Mouse (Mus musculus): ENCODE data around the gene Slc39a2. TPM values are rescaled to one million over a fixed set of nuclear protein-coding genes. Genes with fewer than 3 reads are reported as not detected.
"Not testable (repeated sequence)": the region's sequence is repeated elsewhere in the genome, so short reads cannot be mapped to it uniquely, and the experiment has no call there.

Slc39a2 gene
- 1.5 and 1.9 TPM in 2 replicates for polyA plus RNA-seq (2015; fragmentation: Nextera tagmentation; extraction: Ambion mirVana)

GRCm38 (mm10) chr14:51892191-51892939 is at the start of gene Slc39a2:
Slc39a2 (plus strand) TSS chr14:51892889.
- no peak within 1 kb of the TSS for H3K27ac ChIP-seq (ENCODE audit: low read depth, low read length)
- H3K4me2 ChIP-seq (ENCODE audit: low read length) = no peak within 1 kb of the TSS
- no peak for ATAC-seq
- H3K27me3 ChIP-seq (replicated peaks; ENCODE audit: control insufficient read depth, insufficient read depth, low read length) = no peaks in the 10 kb centered on the region
- no peaks in the 10 kb centered on the region for H3K9me3 ChIP-seq (ENCODE audit: control insufficient read depth, low read length)
- H3K4me3 ChIP-seq (ENCODE audit: low read length) = no peak within 1 kb of the TSS
- no peak within 1 kb of the TSS for H3K9ac ChIP-seq (ENCODE audit: low read depth, low read length)
- H3K36me3 ChIP-seq (ENCODE audit: control insufficient read depth, insufficient read depth, low read length) = peaks cover 39% of the 10 kb centered on the region
- 92% methylated on average over 9 of the region's 9 CpGs for WGBS
- H3K4me1 ChIP-seq (ENCODE audit: control insufficient read depth, insufficient read depth, low read depth, low read length) = no peaks in the 10 kb centered on the region

- no peaks in the 10 kb centered on the region for H3K27me3 ChIP-seq (replicated peaks; ENCODE audit: control insufficient read depth, insufficient read depth, low read length)
- H3K36me3 ChIP-seq (ENCODE audit: control insufficient read depth, insufficient read depth, low read length) = no peaks in the 10 kb centered on the region
- ATAC-seq = no peak
- H3K4me1 ChIP-seq (ENCODE audit: control insufficient read depth, insufficient read depth, low read depth, low read length) = no peaks in the 10 kb centered on the region
- H3K27ac ChIP-seq (ENCODE audit: low read depth, low read length) = no peak overlapping the region
- no peak overlapping the region for H3K4me3 ChIP-seq (ENCODE audit: low read length)
- no peak overlapping the region for H3K9ac ChIP-seq (ENCODE audit: low read depth, low read length)
- H3K4me2 ChIP-seq (ENCODE audit: low read length) = no peak overlapping the region
- no peaks in the 10 kb centered on the region for H3K9me3 ChIP-seq (ENCODE audit: control insufficient read depth, low read length)
Measured at GRCm38 (mm10) chr14:51843882-51844281, 48.8 kb upstream of the Slc39a2 start.

- Histone ChIP-seq H3K36me3 (ENCODE audit: control insufficient read depth, insufficient read depth, low read length) (no peaks in the 10 kb centered on the region), H3K27ac (ENCODE audit: low read depth, low read length) (no peak overlapping the region), H3K4me3 (ENCODE audit: low read length) (no peak overlapping the region), H3K4me2 (ENCODE audit: low read length) (no peak overlapping the region), H3K9me3 (ENCODE audit: control insufficient read depth, low read length) (no peaks in the 10 kb centered on the region), H3K9ac (ENCODE audit: low read depth, low read length) (no peak overlapping the region), H3K27me3 (replicated peaks; ENCODE audit: control insufficient read depth, insufficient read depth, low read length) (no peaks in the 10 kb centered on the region), H3K4me1 (ENCODE audit: control insufficient read depth, insufficient read depth, low read depth, low read length) (no peaks in the 10 kb centered on the region)
- 73% methylated on average over 3 of the region's 3 CpGs for WGBS
- ATAC-seq = no peak
Measured at GRCm38 (mm10) chr14:51846566-51846965, 46.1 kb upstream of the Slc39a2 start.

DNA sequence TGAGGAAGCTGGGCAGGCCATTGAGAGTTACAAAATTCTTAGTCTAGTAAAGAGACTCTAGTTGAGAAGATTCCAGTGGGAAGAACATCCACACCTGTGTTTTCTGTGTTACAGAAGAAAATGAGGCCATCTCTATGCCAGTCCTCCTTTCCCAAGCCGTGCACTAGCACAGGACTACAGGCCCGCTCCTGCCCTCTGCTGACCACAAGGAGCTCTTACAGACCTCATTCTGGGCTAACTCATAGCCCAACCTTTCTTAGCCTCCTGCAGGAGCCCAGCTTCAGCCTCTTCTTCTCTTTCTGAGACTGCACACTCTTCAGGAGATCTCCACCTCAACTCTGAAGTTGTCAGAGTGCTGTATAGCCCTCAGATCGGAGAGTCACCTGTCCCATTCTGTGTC is 41.7 kb upstream of the Slc39a2 start:
- 48% methylated on average over 3 of the region's 3 CpGs for WGBS
- H3K27me3 ChIP-seq (replicated peaks; ENCODE audit: control insufficient read depth, insufficient read depth, low read length); H3K4me1 ChIP-seq (ENCODE audit: control insufficient read depth, insufficient read depth, low read depth, low read length); H3K9ac ChIP-seq (ENCODE audit: low read depth, low read length); H3K27ac ChIP-seq (ENCODE audit: low read depth, low read length); H3K9me3 ChIP-seq (ENCODE audit: control insufficient read depth, low read length); H3K4me3 ChIP-seq (ENCODE audit: low read length); ATAC-seq; H3K4me2 ChIP-seq (ENCODE audit: low read length); H3K36me3 ChIP-seq (ENCODE audit: control insufficient read depth, insufficient read depth, low read length): not testable (repeated sequence)

GRCm38 (mm10) chr14:51853399-51853798 is 39.3 kb upstream of the Slc39a2 start, which contains the start of gene Ear6:
Ear6 (plus strand) TSS chr14:51853699.
- Histone ChIP-seq H3K9ac (ENCODE audit: low read depth, low read length) (no peak within 1 kb of the TSS), H3K9me3 (ENCODE audit: control insufficient read depth, low read length) (no peaks in the 10 kb centered on the region), H3K27me3 (replicated peaks; ENCODE audit: control insufficient read depth, insufficient read depth, low read length) (no peaks in the 10 kb centered on the region), H3K4me1 (ENCODE audit: control insufficient read depth, insufficient read depth, low read depth, low read length) (no peaks in the 10 kb centered on the region), H3K4me3 (ENCODE audit: low read length) (no peak within 1 kb of the TSS), H3K4me2 (ENCODE audit: low read length) (no peak within 1 kb of the TSS), H3K36me3 (ENCODE audit: control insufficient read depth, insufficient read depth, low read length) (no peaks in the 10 kb centered on the region), H3K27ac (ENCODE audit: low read depth, low read length) (no peak within 1 kb of the TSS)
- no peak for ATAC-seq

DNA sequence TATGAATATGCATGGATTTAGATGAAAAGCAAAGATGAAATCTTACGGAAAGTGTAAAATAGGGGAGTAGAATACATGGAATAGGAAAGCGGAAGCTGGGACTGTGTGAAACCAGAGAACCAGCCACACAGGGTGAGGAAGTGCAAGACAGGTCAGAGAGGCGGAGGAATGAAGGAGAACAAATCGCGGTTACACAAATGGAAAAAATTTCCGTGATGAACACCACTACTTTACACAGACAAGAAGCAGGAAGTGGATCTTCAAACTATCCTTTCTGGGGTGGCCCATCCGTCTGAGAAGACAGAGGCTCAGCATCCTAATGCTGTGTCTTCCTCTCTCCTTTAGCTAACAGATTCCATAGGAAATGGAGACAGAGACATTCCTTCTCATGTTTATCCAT is 37.4 kb upstream of the Slc39a2 start:
- ATAC-seq; H3K27ac ChIP-seq (ENCODE audit: low read depth, low read length); H3K4me3 ChIP-seq (ENCODE audit: low read length); H3K4me1 ChIP-seq (ENCODE audit: control insufficient read depth, insufficient read depth, low read depth, low read length); H3K9me3 ChIP-seq (ENCODE audit: control insufficient read depth, low read length); H3K36me3 ChIP-seq (ENCODE audit: control insufficient read depth, insufficient read depth, low read length); H3K4me2 ChIP-seq (ENCODE audit: low read length); H3K9ac ChIP-seq (ENCODE audit: low read depth, low read length); H3K27me3 ChIP-seq (replicated peaks; ENCODE audit: control insufficient read depth, insufficient read depth, low read length): not testable (repeated sequence)
- 87% methylated on average over 7 of the region's 7 CpGs for WGBS

- H3K27me3 ChIP-seq (replicated peaks; ENCODE audit: control insufficient read depth, insufficient read depth, low read length); H3K4me3 ChIP-seq (ENCODE audit: low read length); H3K4me2 ChIP-seq (ENCODE audit: low read length); H3K9me3 ChIP-seq (ENCODE audit: control insufficient read depth, low read length); H3K4me1 ChIP-seq (ENCODE audit: control insufficient read depth, insufficient read depth, low read depth, low read length); H3K9ac ChIP-seq (ENCODE audit: low read depth, low read length); H3K27ac ChIP-seq (ENCODE audit: low read depth, low read length); H3K36me3 ChIP-seq (ENCODE audit: control insufficient read depth, insufficient read depth, low read length): not testable (repeated sequence)
- WGBS = 10% methylated on average over 1 of the region's 1 CpGs
- peak; percentile 70; the same call in 1 of the 2 replicates for ATAC-seq
Measured at GRCm38 (mm10) chr14:51863603-51864002, 29.1 kb upstream of the Slc39a2 start.

DNA sequence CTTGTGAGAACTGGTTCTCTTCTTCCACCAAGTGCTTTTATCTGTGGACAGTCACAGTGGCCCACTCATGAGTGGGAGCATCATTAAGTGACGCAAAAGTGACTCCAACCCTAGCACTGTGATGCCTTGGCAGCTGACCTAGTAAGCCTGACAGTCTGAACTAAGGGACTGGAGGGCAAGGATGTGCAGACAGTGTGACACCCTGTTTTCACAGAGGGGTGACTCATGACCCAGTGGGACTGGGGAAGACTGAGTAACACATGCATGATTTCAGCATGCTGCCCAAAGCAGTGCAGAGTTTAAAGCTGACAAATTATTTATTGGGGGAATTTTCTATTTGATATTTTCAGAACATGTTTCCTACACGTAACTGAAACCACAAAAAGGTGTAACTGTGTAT is 21.9 kb upstream of the Slc39a2 start:
- H3K4me3 ChIP-seq (ENCODE audit: low read length) = no peak overlapping the region
- H3K9me3 ChIP-seq (ENCODE audit: control insufficient read depth, low read length) = no peaks in the 10 kb centered on the region
- no peak overlapping the region for H3K4me2 ChIP-seq (ENCODE audit: low read length)
- no peak for ATAC-seq
- 89% methylated on average over 2 of the region's 2 CpGs for WGBS
- no peak overlapping the region for H3K27ac ChIP-seq (ENCODE audit: low read depth, low read length)
- no peaks in the 10 kb centered on the region for H3K36me3 ChIP-seq (ENCODE audit: control insufficient read depth, insufficient read depth, low read length)
- no peak overlapping the region for H3K9ac ChIP-seq (ENCODE audit: low read depth, low read length)
- no peaks in the 10 kb centered on the region for H3K27me3 ChIP-seq (replicated peaks; ENCODE audit: control insufficient read depth, insufficient read depth, low read length)
- no peaks in the 10 kb centered on the region for H3K4me1 ChIP-seq (ENCODE audit: control insufficient read depth, insufficient read depth, low read depth, low read length)

- ATAC-seq = no peak
- no peak overlapping the region for H3K27ac ChIP-seq (ENCODE audit: low read depth, low read length)
- WGBS = 69% methylated on average over 9 of the region's 9 CpGs
- no peaks in the 10 kb centered on the region for H3K9me3 ChIP-seq (ENCODE audit: control insufficient read depth, low read length)
- H3K36me3 ChIP-seq (ENCODE audit: control insufficient read depth, insufficient read depth, low read length) = no peaks in the 10 kb centered on the region
- no peak overlapping the region for H3K4me2 ChIP-seq (ENCODE audit: low read length)
- no peak overlapping the region for H3K4me3 ChIP-seq (ENCODE audit: low read length)
- H3K9ac ChIP-seq (ENCODE audit: low read depth, low read length) = no peak overlapping the region
- H3K4me1 ChIP-seq (ENCODE audit: control insufficient read depth, insufficient read depth, low read depth, low read length) = no peaks in the 10 kb centered on the region
- no peaks in the 10 kb centered on the region for H3K27me3 ChIP-seq (replicated peaks; ENCODE audit: control insufficient read depth, insufficient read depth, low read length)
Measured at GRCm38 (mm10) chr14:51871741-51872140, 20.9 kb upstream of the Slc39a2 start.
